Mouse (Mus musculus) large intestine, adult 2 months (tissue): ENCODE measurements around the gene Gm5901. TPM values are rescaled to one million over a fixed set of nuclear protein-coding genes. Genes with fewer than 3 reads are reported as not detected.
"Not testable (repeated sequence)": the region's sequence is repeated elsewhere in the genome, so short reads cannot be mapped to it uniquely, and the experiment has no call there.

Experiments
- DNase-seq: peaks from one replicate; pipeline ENCODE4 v3.0.0-alpha.2; 2012; ENCODE audit warnings: low read depth, low spot score
- WGBS: fragments of 180-500 bp; shearing (Covaris S2); methylation state at CpG from one replicate; pipeline ENCODE4 v1.1.7; 2018; 5-methylcytosine and 5-hydroxymethylcytosine counted together
- polyA plus RNA-seq: library from polyadenylated mRNA; depleted of rRNA; stranded (reverse); fragments of >200 nt; gene quantifications from 2 replicates; pipeline ENCODE4 v1.2.3, GENCODE M21; 2012; rRNA removed

The Gm5901 gene
- polyA plus RNA-seq, 1 experiment, result not detected

- WGBS, result under 1% methylated on average over 25 of the region's 25 CpGs
- no peak for DNase-seq
Observed at GRCm38 (mm10) chr7:105399058-105399934, 24.5 kb downstream of the Gm5901 start.

GRCm38 (mm10) chr7:105399935-105400624 lies 25.2 kb downstream of the Gm5901 start, which contains the start of gene Fam160a2:
Fam160a2 (minus strand) TSS chr7:105400054.
- DNase-seq, result peak; percentile 100
- WGBS, result 1% methylated on average over 55 of the region's 55 CpGs

- 62% methylated on average over 5 of the region's 5 CpGs for WGBS
- DNase-seq, result no peak
Observed at GRCm38 (mm10) chr7:105404268-105404667, 29.4 kb downstream of the Gm5901 start, which contains the start of gene Cnga4. Cnga4 (plus strand) TSS chr7:105404568.

- 57% methylated on average over 1 of the region's 1 CpGs for WGBS
- DNase-seq, result no peak
Observed at GRCm38 (mm10) chr7:105406322-105406721, 31.5 kb downstream of the Gm5901 start.

GRCm38 (mm10) chr7:105411874-105412632 lies 37.2 kb downstream of the Gm5901 start:
- not testable (repeated sequence) for DNase-seq

DNA sequence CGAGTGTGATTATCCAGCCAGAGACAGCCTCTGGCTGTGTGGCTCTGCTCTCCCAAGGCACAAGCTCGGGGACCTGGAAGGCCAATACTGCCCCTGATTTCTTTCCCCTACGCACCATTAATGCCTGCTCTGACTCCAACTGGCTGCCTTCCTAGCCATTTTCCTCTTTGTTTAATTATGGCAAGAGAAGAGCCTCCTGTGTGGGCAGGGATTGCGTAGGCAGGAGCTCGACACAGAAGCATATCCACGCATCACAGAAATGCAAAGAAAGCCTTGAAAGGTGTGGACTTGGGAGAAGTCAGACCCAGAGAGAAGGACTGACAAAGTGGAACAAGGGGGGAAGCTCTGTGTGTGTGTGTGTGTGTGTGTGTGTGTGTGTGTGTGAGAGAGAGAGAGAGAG lies 39.5 kb downstream of the Gm5901 start:
- DNase-seq, result no peak
- 51% methylated on average over 6 of the region's 6 CpGs for WGBS

More at GRCm38 (mm10) chr7:105411874-105412632, 37.2 kb downstream of the Gm5901 start:
- 52% methylated on average over 8 of the region's 8 CpGs for WGBS

GRCm38 (mm10) chr7:105416529-105416928 lies 41.7 kb downstream of the Gm5901 start:
- DNase-seq, result no peak
- WGBS, result 83% methylated on average over 7 of the region's 7 CpGs

DNA sequence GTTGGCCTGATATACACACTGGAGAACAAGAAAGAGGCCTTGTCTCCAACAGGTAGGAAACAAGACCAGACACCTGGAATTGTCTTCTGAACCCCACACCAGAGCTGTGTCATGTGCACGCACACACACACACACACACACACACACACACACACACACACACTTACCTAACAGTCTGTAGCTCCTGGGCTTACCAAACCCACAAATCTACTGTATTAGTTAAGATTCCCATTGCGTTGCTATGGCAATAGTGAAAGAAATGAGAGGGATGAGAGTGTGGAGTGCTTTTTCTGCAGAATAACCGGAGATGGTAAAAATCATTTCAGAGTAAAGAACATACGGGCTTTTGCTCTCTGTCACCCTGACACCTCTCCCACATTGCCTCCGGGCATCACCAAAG lies 43.3 kb downstream of the Gm5901 start:
- DNase-seq, result no peak
- 77% methylated on average over 5 of the region's 5 CpGs for WGBS

DNA sequence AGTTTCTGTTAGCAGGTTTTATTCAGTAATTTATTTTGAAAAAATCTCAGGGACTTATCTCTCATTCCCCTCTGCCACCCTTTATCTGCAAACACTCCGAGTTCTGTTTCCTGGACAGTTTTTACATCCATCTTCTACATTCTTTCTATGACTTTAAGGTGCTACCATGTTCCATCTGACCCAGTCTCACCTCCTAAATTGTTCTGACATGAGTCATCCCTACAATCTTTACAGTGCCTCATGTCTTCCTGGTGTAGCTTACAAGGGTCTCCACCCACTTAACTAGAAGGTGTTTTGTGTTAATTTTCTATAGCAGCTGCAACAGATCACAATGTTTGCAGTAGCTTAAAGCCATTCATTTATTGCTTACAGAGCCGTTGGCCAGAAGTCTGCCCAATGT lies 46.1 kb downstream of the Gm5901 start:
- DNase-seq, result no peak
- 9% methylated on average over 2 of the region's 2 CpGs for WGBS

DNA sequence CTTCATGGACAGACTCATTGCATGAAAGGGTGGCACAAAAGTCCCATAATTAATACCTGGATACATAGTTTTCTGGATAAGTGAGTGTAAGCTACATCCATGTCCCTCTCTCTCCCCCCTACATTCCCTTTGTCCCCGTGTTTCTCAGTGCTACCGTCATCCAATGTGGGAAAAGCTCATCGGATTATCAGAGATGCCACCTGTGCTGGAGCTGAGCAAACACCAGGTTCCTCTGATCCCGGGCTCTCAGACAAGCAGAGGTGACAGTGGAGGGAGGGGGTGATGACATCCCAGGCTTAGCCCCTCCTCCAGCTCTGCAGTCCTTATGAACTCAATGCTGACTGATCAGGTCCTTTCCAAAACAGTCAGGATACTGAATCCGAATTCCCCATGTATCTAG lies 49.5 kb downstream of the Gm5901 start:
- WGBS, result 28% methylated on average over 5 of the region's 5 CpGs

GRCm38 (mm10) chr7:105425424-105426043 lies 50.7 kb downstream of the Gm5901 start, which contains the start of gene Cckbr:
Cckbr (plus strand) TSS chr7:105425731.
- 3% methylated on average over 31 of the region's 31 CpGs for WGBS
- no peak for DNase-seq

More for the DNA sequence above, 49.5 kb downstream of the Gm5901 start:
- DNase-seq, result no peak

GRCm38 (mm10) chr7:105426051-105426450 lies 51.2 kb downstream of the Gm5901 start:
- WGBS, result 7% methylated on average over 11 of the region's 11 CpGs
- no peak for DNase-seq

Other genes with a start within 250 kb of the Gm5901 start
- not detected in 2 replicates for gene Olfr683, start 228.0 kb upstream of the Gm5901 start, polyA plus RNA-seq
- not detected in 2 replicates for gene Olfr684, start 211.4 kb upstream of the Gm5901 start, polyA plus RNA-seq
- gene Olfr685, start 189.0 kb upstream of the Gm5901 start, polyA plus RNA-seq, result not detected in 2 replicates
- not detected in 2 replicates for gene Olfr686, start 167.6 kb upstream of the Gm5901 start, polyA plus RNA-seq
- not detected in 2 replicates for gene Olfr688, start 86.9 kb upstream of the Gm5901 start, polyA plus RNA-seq
- gene Olfr689, start 63.9 kb upstream of the Gm5901 start, polyA plus RNA-seq, result not detected in 2 replicates
- not detected in 2 replicates for gene Olfr690, start 40.9 kb upstream of the Gm5901 start, polyA plus RNA-seq
- gene Olfr691, start 32.8 kb upstream of the Gm5901 start, polyA plus RNA-seq, result not detected in 2 replicates
- not detected in 2 replicates for gene Olfr692, start 6.8 kb upstream of the Gm5901 start, polyA plus RNA-seq
- gene Fam160a2, start 25.0 kb downstream of the Gm5901 start, polyA plus RNA-seq, result 64.6 and 88.7 TPM in 2 replicates
- gene Cnga4, start 29.5 kb downstream of the Gm5901 start, polyA plus RNA-seq, result 0.09 and 0.10 TPM in 2 replicates
- 0.12 TPM in 1 of 2 replicates, not detected in the other for gene Cckbr, start 50.7 kb downstream of the Gm5901 start, polyA plus RNA-seq
- gene Cavin3, start 107.3 kb downstream of the Gm5901 start, polyA plus RNA-seq, result 21.8 and 23.4 TPM in 2 replicates
- gene Smpd1, start 179.3 kb downstream of the Gm5901 start, polyA plus RNA-seq, result 16.0 and 17.8 TPM in 2 replicates
- gene Apbb1, start 206.6 kb downstream of the Gm5901 start, polyA plus RNA-seq, result 12.1 and 15.8 TPM in 2 replicates
- 0.40 and 0.49 TPM in 2 replicates for gene Hpx, start 225.1 kb downstream of the Gm5901 start, polyA plus RNA-seq